Mouse (Mus musculus): ENCODE measurements around the gene Ppp1r21. TPM values are rescaled to one million over a fixed set of nuclear protein-coding genes. Genes with fewer than 3 reads are reported as not detected.

Ppp1r21 gene
- polyA plus RNA-seq, 1 experiment from 2014 or later, result 10.4 TPM

DNA sequence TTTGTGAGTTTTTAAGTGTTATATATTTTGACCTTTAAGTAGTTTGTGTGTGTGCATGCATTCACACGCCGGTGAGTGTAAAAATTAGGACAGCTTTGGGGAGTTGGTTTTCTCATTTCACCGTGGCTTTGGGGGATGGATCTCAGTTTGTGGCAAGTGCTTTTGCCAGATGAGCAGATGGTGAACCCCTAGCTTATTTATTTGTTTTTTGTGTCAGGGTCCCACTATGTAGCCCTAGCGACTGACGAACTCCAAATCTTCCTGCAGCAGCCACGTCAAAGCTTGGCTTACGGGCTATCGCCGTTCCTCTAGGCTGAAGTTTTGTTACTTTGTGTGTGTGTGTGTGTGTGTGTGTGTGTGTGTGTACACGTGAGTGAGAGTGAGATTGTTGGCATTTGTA lies 39.4 kb upstream of the Ppp1r21 start:
- Histone ChIP-seq H3K4me1 (replicated peaks; ENCODE audit: control insufficient read depth, insufficient read depth) (no peaks in the 10 kb centered on the region), H3K36me3 (ENCODE audit: control insufficient read depth, insufficient read depth, low read length) (peaks cover 8% of the 10 kb centered on the region), H3K4me3 (ENCODE audit: low read depth, low read length) (no peak overlapping the region), H3K4me2 (replicated peaks; ENCODE audit: low read depth) (no peak overlapping the region), H3K9me3 (ENCODE audit: control insufficient read depth, low read length) (no peaks in the 10 kb centered on the region), H3K27ac (replicated peaks) (no peak overlapping the region), H3K9ac (ENCODE audit: low read length) (no peak overlapping the region), H3K27me3 (ENCODE audit: control insufficient read depth, insufficient read depth, low read length) (no peaks in the 10 kb centered on the region)
- WGBS, result 87% methylated on average over 10 of the region's 10 CpGs
- TF ChIP-seq CTCF (IDR thresholded peaks at IDR 0.05; ENCODE audit: low read depth) (no peak), EP300 (optimal IDR thresholded peaks at IDR 0.05) (no peak)
- no peak for DNase-seq (ENCODE audit: low spot score)
- no peak for ATAC-seq (ENCODE audit: low FRiP score, low TSS enrichment)

DNA sequence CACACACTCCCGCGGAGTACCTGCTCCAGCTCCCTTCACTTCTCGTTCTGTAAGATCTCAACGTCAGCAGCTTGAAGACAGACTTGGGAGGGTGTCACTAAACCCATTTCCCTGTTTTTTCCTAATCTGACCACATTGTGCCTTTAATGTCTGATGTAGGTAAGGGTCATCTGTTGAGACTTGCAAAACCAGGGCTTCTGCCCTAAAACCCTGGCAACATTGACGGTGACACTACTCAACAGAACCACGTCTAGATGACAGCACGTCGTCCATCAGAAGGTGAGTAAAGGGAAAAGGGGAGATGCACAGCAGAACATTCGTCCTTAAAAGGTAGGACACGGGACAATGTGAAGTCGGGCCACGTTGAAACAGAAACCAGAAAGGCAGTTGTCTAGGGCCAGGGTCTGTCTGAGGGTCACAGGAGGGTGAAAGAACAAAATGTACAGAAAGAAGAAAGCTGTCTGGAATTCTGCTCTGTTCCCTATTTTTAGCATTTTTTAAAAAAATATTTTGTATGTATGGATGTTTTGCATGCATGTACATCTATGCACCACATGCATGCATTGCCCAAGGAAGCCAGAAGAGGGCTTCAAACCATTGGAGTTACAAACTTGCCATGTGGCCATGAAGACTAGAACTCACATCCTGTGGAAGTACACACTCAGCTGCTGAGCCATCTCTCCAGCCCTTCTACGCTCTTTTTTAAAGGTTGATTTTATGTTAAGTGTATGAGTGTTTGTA lies 38.4 kb upstream of the Ppp1r21 start:
- no peaks in the 10 kb centered on the region for H3K4me1 ChIP-seq (replicated peaks; ENCODE audit: control insufficient read depth, insufficient read depth)
- DNase-seq (ENCODE audit: low spot score) (no peak), ATAC-seq (ENCODE audit: low FRiP score, low TSS enrichment) (no peak)
- no peak overlapping the region for H3K9ac ChIP-seq (ENCODE audit: low read length)
- H3K36me3 ChIP-seq (ENCODE audit: control insufficient read depth, insufficient read depth, low read length), result peaks cover 8% of the 10 kb centered on the region
- no peaks in the 10 kb centered on the region for H3K9me3 ChIP-seq (ENCODE audit: control insufficient read depth, low read length)
- no peak overlapping the region for H3K4me2 ChIP-seq (replicated peaks; ENCODE audit: low read depth)
- H3K4me3 ChIP-seq (ENCODE audit: low read depth, low read length), result no peak overlapping the region
- no peak overlapping the region for H3K27ac ChIP-seq (replicated peaks)
- WGBS, result 92% methylated on average over 13 of the region's 13 CpGs
- no peak for TF ChIP-seq EP300 (optimal IDR thresholded peaks at IDR 0.05)
- TF ChIP-seq CTCF (IDR thresholded peaks at IDR 0.05; ENCODE audit: low read depth), result peak; percentile 53
- no peaks in the 10 kb centered on the region for H3K27me3 ChIP-seq (ENCODE audit: control insufficient read depth, insufficient read depth, low read length)

DNA sequence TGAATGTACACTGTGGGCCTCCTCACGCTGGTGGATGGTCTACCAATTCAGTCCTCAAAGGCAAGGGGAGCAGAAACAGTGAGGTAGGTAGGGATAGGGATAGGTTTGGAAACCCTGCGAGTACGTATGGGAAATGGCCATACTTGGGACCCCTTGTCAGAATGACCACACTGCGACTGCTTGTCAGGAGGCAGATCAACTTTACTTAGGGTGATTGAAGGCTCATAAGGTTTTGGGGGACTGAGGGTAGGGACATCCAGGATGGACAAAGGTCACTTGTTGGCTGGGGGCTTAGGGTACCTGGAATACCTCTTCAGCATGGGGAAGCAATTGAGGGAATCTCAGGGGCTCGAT lies 37.8 kb upstream of the Ppp1r21 start:
- Histone ChIP-seq H3K4me3 (ENCODE audit: low read depth, low read length) (no peak overlapping the region), H3K27ac (replicated peaks) (no peak overlapping the region), H3K27me3 (ENCODE audit: control insufficient read depth, insufficient read depth, low read length) (no peaks in the 10 kb centered on the region), H3K9me3 (ENCODE audit: control insufficient read depth, low read length) (no peaks in the 10 kb centered on the region), H3K36me3 (ENCODE audit: control insufficient read depth, insufficient read depth, low read length) (peaks cover 8% of the 10 kb centered on the region), H3K4me1 (replicated peaks; ENCODE audit: control insufficient read depth, insufficient read depth) (no peaks in the 10 kb centered on the region), H3K9ac (ENCODE audit: low read length) (no peak overlapping the region), H3K4me2 (replicated peaks; ENCODE audit: low read depth) (no peak overlapping the region)
- ATAC-seq (ENCODE audit: low FRiP score, low TSS enrichment), result no peak
- no peak for DNase-seq (ENCODE audit: low spot score)
- WGBS, result 95% methylated on average over 5 of the region's 5 CpGs
- TF ChIP-seq CTCF (IDR thresholded peaks at IDR 0.05; ENCODE audit: low read depth) (no peak), EP300 (optimal IDR thresholded peaks at IDR 0.05) (no peak)

GRCm38 (mm10) chr17:88493551-88493950 lies 36.4 kb upstream of the Ppp1r21 start:
- no peak for DNase-seq (ENCODE audit: low spot score)
- Histone ChIP-seq H3K27ac (replicated peaks) (no peak overlapping the region), H3K9me3 (ENCODE audit: control insufficient read depth, low read length) (no peaks in the 10 kb centered on the region), H3K36me3 (ENCODE audit: control insufficient read depth, insufficient read depth, low read length) (peaks cover 8% of the 10 kb centered on the region), H3K9ac (ENCODE audit: low read length) (no peak overlapping the region), H3K4me1 (replicated peaks; ENCODE audit: control insufficient read depth, insufficient read depth) (no peaks in the 10 kb centered on the region), H3K4me3 (ENCODE audit: low read depth, low read length) (no peak overlapping the region), H3K4me2 (replicated peaks; ENCODE audit: low read depth) (no peak overlapping the region), H3K27me3 (ENCODE audit: control insufficient read depth, insufficient read depth, low read length) (no peaks in the 10 kb centered on the region)
- ATAC-seq (ENCODE audit: low FRiP score, low TSS enrichment), result no peak
- TF ChIP-seq EP300 (optimal IDR thresholded peaks at IDR 0.05), result no peak
- no peak for TF ChIP-seq CTCF (IDR thresholded peaks at IDR 0.05; ENCODE audit: low read depth)
- WGBS, result 81% methylated on average over 9 of the region's 9 CpGs

- no peak for TF ChIP-seq EP300 (optimal IDR thresholded peaks at IDR 0.05)
- no peak for TF ChIP-seq CTCF (IDR thresholded peaks at IDR 0.05; ENCODE audit: low read depth)
- no peak overlapping the region for H3K9ac ChIP-seq (ENCODE audit: low read length)
- H3K9me3 ChIP-seq (ENCODE audit: control insufficient read depth, low read length), result no peaks in the 10 kb centered on the region
- H3K4me3 ChIP-seq (ENCODE audit: low read depth, low read length), result no peak overlapping the region
- ATAC-seq (ENCODE audit: low FRiP score, low TSS enrichment) (no peak), DNase-seq (ENCODE audit: low spot score) (no peak)
- H3K4me1 ChIP-seq (replicated peaks; ENCODE audit: control insufficient read depth, insufficient read depth), result no peaks in the 10 kb centered on the region
- H3K4me2 ChIP-seq (replicated peaks; ENCODE audit: low read depth), result no peak overlapping the region
- no peak overlapping the region for H3K27ac ChIP-seq (replicated peaks)
- peaks cover 8% of the 10 kb centered on the region for H3K36me3 ChIP-seq (ENCODE audit: control insufficient read depth, insufficient read depth, low read length)
- WGBS, result 67% methylated on average over 14 of the region's 14 CpGs
- H3K27me3 ChIP-seq (ENCODE audit: control insufficient read depth, insufficient read depth, low read length), result no peaks in the 10 kb centered on the region
These were observed 35.7 kb upstream of the Ppp1r21 start for GRCm38 (mm10) chr17:88494121-88494771.

- H3K9ac ChIP-seq (ENCODE audit: low read length), result no peak overlapping the region
- no peak overlapping the region for H3K4me3 ChIP-seq (ENCODE audit: low read depth, low read length)
- H3K9me3 ChIP-seq (ENCODE audit: control insufficient read depth, low read length), result no peaks in the 10 kb centered on the region
These were observed 35.2 kb upstream of the Ppp1r21 start for GRCm38 (mm10) chr17:88494772-88495132.

More at GRCm38 (mm10) chr17:88494772-88495132, 35.2 kb upstream of the Ppp1r21 start:
- no peak for ATAC-seq (ENCODE audit: low FRiP score, low TSS enrichment)
- no peak overlapping the region for H3K27ac ChIP-seq (replicated peaks)
- DNase-seq (ENCODE audit: low spot score), result no peak
- no peak for TF ChIP-seq EP300 (optimal IDR thresholded peaks at IDR 0.05)
- no peak for TF ChIP-seq CTCF (IDR thresholded peaks at IDR 0.05; ENCODE audit: low read depth)
- H3K4me1 ChIP-seq (replicated peaks; ENCODE audit: control insufficient read depth, insufficient read depth), result no peaks in the 10 kb centered on the region
- H3K27me3 ChIP-seq (ENCODE audit: control insufficient read depth, insufficient read depth, low read length), result no peaks in the 10 kb centered on the region
- H3K4me2 ChIP-seq (replicated peaks; ENCODE audit: low read depth), result no peak overlapping the region
- H3K36me3 ChIP-seq (ENCODE audit: control insufficient read depth, insufficient read depth, low read length), result peaks cover 8% of the 10 kb centered on the region
- 72% methylated on average over 10 of the region's 10 CpGs for WGBS
